Mouse (Mus musculus) neutrophil, adult 5-6 weeks (primary cell): Measurements from ENCODE around the gene Xrcc1. TPM values are rescaled to one million over a fixed set of nuclear protein-coding genes. Genes with fewer than 3 reads are reported as not detected.

ENCODE experiments used
- ATAC-seq: fragments of 151-379, 151-347 bp; 2 replicates; pipeline ENCODE4 v1.8.0; 2017; ENCODE audit warnings: mild to moderate bottlenecking, moderate TSS enrichment; ENCODE audit not compliant: insufficient number of reproducible peaks, poor library complexity, low FRiP score, severe bottlenecking; ENCODE audit errors: extremely low read depth
- total RNA-seq: library from RNA; stranded (forward); fragments of 200-1000 nt; gene quantifications from 2 replicates; pipeline ENCODE4 v1.2.3, GENCODE M21; 2017

Gene Xrcc1
- total RNA-seq, 1 experiment from 2014 or later = 38.4 TPM

DNA sequence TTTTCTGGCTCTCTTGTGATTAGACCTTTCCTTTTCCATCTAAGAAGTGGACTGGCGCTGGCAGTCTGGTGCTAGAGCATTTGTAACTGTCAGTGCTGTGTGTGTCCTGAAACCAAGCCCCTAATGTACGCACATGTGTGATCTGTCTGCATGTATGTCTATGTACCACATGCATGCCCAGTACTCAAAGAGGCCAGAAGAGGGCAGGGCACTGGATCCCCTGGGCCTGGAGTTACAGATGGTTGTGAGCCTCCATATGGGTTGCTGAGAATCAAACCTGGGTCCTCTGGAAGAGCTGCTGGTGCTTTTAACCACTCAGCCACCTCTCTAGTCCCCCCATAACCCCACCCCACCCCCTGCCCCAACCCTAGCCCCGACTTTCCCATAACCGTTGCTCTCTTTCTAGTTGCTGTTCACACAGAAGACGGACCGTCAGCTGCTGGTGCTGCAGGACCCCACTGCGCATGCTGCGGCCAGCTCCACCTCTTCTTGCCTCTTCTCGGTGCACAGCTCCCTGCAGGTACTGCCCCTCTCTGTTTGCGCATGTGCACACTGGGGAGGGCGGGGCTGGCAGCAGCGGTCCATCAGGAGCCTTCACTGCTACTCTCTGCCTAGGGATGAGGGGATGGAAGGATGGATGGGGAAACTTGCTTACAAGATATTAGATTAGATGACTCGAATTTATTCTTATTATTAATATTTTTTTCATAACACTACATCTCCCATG is 73.7 kb downstream of the Xrcc1 start:
- no peak for ATAC-seq

GRCm38 (mm10) chr7:24621193-24621592 is 75.1 kb downstream of the Xrcc1 start:
- ATAC-seq = no peak

DNA sequence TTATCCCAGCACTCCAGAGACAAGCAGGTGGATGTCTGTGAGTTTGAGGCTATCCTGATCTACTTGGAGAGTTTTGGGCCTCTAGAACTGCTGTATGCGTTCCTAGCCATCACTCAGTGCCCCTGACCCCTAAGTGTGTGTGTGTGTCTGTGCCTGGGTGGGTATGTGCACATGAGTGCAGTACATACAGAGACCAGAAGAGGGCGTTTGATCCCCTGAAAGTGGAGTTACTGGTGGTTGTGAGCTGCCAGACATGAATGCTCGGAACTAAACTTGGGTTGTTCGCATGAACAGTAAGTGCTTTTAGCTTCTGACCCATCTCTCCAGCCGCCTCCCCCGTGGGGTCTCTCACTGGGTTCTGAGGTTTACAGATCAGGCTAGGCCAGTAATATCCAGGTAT is 76.9 kb downstream of the Xrcc1 start:
- no peak for ATAC-seq

Other genes starting within 250 kb of the Xrcc1 start
- gene Zfp61, start 245.1 kb upstream of the Xrcc1 start, total RNA-seq = 8.3 and 10.1 TPM in 2 replicates
- gene Zfp94, start 229.6 kb upstream of the Xrcc1 start, total RNA-seq = 8.7 and 14.6 TPM in 2 replicates
- gene Tescl, start 212.4 kb upstream of the Xrcc1 start, total RNA-seq = not detected in 2 replicates
- not detected in 2 replicates for gene Lypd5, start 197.1 kb upstream of the Xrcc1 start, total RNA-seq
- 13.6 and 14.8 TPM in 2 replicates for gene Kcnn4, start 176.0 kb upstream of the Xrcc1 start, total RNA-seq
- 30.7 and 33.6 TPM in 2 replicates for gene Smg9, start 146.7 kb upstream of the Xrcc1 start, total RNA-seq
- gene Irgc1, start 94.0 kb upstream of the Xrcc1 start, total RNA-seq = 3.1 and 4.4 TPM in 2 replicates
- 209 and 221 TPM in 2 replicates for gene Plaur, start 83.8 kb upstream of the Xrcc1 start, total RNA-seq
- gene Cadm4, start 64.3 kb upstream of the Xrcc1 start, total RNA-seq = not detected in 2 replicates
- 0.49 TPM in 1 of 2 replicates, not detected in the other for gene Zfp428, start 39.3 kb upstream of the Xrcc1 start, total RNA-seq
- not detected in 2 replicates for gene AC161166.1, start 33.8 kb upstream of the Xrcc1 start, total RNA-seq
- gene Irgq, start 15.6 kb upstream of the Xrcc1 start, total RNA-seq = 12.4 and 14.0 TPM in 2 replicates
- not detected in 2 replicates for gene Pinlyp, start 171 bp upstream of the Xrcc1 start, total RNA-seq
- 5.8 and 6.1 TPM in 2 replicates for gene Ethe1, start 41.3 kb downstream of the Xrcc1 start, total RNA-seq
- not detected in 2 replicates for gene Zfp575, start 41.4 kb downstream of the Xrcc1 start, total RNA-seq
- 13.7 and 13.9 TPM in 2 replicates for gene Phldb3, start 64.5 kb downstream of the Xrcc1 start, total RNA-seq
- gene Lypd3, start 90.3 kb downstream of the Xrcc1 start, total RNA-seq = not detected in 2 replicates
- not detected in 2 replicates for gene Tex101, start 130.4 kb downstream of the Xrcc1 start, total RNA-seq
- gene BC049730, start 163.0 kb downstream of the Xrcc1 start, total RNA-seq = not detected in 2 replicates
- not detected in 2 replicates for gene Gm4763, start 180.6 kb downstream of the Xrcc1 start, total RNA-seq
- gene Cd177, start 214.0 kb downstream of the Xrcc1 start, total RNA-seq = 40.7 and 50.3 TPM in 2 replicates
- gene Ceacam10, start 230.9 kb downstream of the Xrcc1 start, total RNA-seq = 30.5 and 43.1 TPM in 2 replicates